Mouse (Mus musculus): ENCODE measurements around the gene Gm49403.

DNA sequence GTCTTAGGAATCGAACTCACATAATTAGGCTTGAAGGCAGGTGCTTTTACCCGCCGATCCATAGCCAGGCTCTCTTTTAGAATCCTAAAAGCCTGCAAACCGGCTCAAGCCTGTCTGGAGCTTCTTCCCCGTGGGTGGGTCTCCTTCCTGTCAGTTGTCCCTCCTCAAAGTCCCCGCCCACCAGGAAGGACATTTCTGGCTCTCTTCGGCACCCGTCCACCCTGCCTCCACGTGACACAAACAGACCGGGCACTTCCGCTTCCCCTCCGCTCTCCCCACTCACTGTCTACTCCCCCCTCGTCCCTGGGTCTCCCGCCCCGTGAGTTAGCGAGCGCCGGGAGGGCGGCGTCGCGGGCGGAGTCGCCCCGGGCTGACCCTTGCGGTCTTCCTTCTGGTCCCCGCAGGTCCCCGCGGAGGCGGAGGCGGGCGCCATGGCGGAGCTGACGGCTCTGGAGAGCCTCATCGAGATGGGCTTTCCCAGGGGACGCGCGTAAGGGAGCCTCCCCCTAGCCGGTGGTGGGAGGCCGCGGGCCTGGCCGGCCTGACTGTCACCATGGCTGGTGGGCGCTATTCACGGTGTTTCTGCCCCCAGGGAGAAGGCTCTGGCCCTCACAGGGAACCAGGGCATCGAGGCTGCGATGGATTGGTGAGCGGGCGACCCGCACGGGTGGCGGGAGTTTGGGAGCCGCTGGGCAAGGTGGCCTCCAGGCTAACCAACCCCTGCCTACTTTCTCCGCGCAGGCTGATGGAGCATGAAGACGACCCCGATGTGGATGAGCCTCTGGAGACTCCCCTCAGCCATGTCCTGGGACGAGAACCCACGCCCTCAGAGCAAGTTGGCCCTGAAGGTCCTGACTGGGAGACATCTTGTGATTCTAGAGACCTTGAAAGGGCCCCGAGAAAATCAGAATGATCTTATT, 12.2 kb upstream of the Gm49403 start, which contains the start of gene Ubxn1:
- TF ChIP-seq CTCF (IDR thresholded peaks at IDR 0.05; ENCODE audit: insufficient read depth, low read length), result no peak
- TF ChIP-seq POLR2A (IDR thresholded peaks at IDR 0.05; ENCODE audit: borderline replicate concordance, extremely low read depth, low read depth, low read length), result peak; percentile 51; the same call in 1 of the 2 replicates

Data from lung, adult 2 months (tissue).